Mouse (Mus musculus) spleen, embryonic (tissue): ENCODE data around the gene Zc3h15.

ENCODE experiments used
- CTCF ChIA-PET: fragments of 350-600 bp; sonication (Branson Sonifier 250); formaldehyde crosslinking; loops from one replicate; lab custom pipeline; 2022; lab: Charles Lee

The Zc3h15 gene

GRCm38 (mm10) chr2:83713946-83714345 is 69.7 kb downstream of the Zc3h15 start:
- CTCF ChIA-PET, result interaction anchor here (0.8 kb wide), 1 partner anchor 720 kb away, joined by 6 read pairs; no protein-coding TSS in a partner anchor
